Mouse (Mus musculus): ENCODE results near the gene Siah1a.

- no peak for TF ChIP-seq CTCF (conservative IDR thresholded peaks at IDR 0.05 in 1 of 2, IDR thresholded peaks at IDR 0.05 in 1 of 2; ENCODE audit: low read depth in 2 of 2, low read length in 2 of 2)
- TF ChIP-seq MAZ (IDR thresholded peaks at IDR 0.05; ENCODE audit: low read depth, low read length): no peak
- TF ChIP-seq CHD2 (IDR thresholded peaks at IDR 0.05; ENCODE audit: low read length): no peak
- no peak for TF ChIP-seq POLR2A (IDR thresholded peaks at IDR 0.05; ENCODE audit: low read depth, low read length)
These were observed 39.0 kb downstream of the Siah1a start for GRCm38 (mm10) chr8:86706756-86707155.

Data from CH12.LX (cell line).